Mouse (Mus musculus) limb, embryonic 11.5 days (tissue): ENCODE data around the gene Batf3. TPM values are rescaled to one million over a fixed set of nuclear protein-coding genes. Genes with fewer than 3 reads are reported as not detected.
A peak's percentile ranks its signal among the peaks of the same experiment; 100 is the strongest.

Source experiments
- ATAC-seq: fragments of 200-750 bp; cut with Nextera tagmentation; 2 replicates; pipeline ENCODE4 v1.8.0; 2017; ENCODE audit warnings: low read depth; ENCODE audit not compliant: insufficient number of reproducible peaks, low FRiP score, low TSS enrichment
- DNase-seq: peaks from one replicate; pipeline ENCODE4 v3.0.0-alpha.2; 2015; ENCODE audit warnings: low spot score
- H3K27ac ChIP-seq: fragments of 300-500 bp; sonication (generic); replicated peaks from 2 replicates; pipeline ENCODE4 v1.5.1; 2014; ENCODE audit warnings: low read depth, mild to moderate bottlenecking, low read length
- H3K27me3 ChIP-seq: fragments of 300-500 bp; sonication (generic); 2 replicates; pipeline ENCODE4 v1.6.1; 2014; ENCODE audit warnings: mild to moderate bottlenecking, low read length, mixed read lengths; ENCODE audit not compliant: control insufficient read depth, insufficient read depth
- H3K36me3 ChIP-seq: fragments of 300-500 bp; sonication (generic); 2 replicates; pipeline ENCODE4 v1.6.1; 2014; ENCODE audit warnings: mild to moderate bottlenecking, low read length, moderate library complexity, mixed read lengths; ENCODE audit not compliant: control insufficient read depth, insufficient read depth
- H3K4me1 ChIP-seq: fragments of 300-500 bp; sonication (generic); 2 replicates; pipeline ENCODE4 v1.6.1; 2014; ENCODE audit warnings: low read length, mixed read lengths; ENCODE audit not compliant: control insufficient read depth, insufficient read depth
- H3K4me2 ChIP-seq: fragments of 300-500 bp; sonication (generic); 2 replicates; pipeline ENCODE4 v1.6.1; 2014; ENCODE audit warnings: low read depth, mild to moderate bottlenecking, moderate library complexity; ENCODE audit not compliant: severe bottlenecking
- H3K4me3 ChIP-seq: fragments of 300-500 bp; sonication (generic); 2 replicates; pipeline ENCODE4 v1.5.1; 2014; ENCODE audit warnings: low read depth, low read length
- H3K9ac ChIP-seq: fragments of 300-500 bp; sonication (generic); 2 replicates; pipeline ENCODE4 v1.6.1; 2014; ENCODE audit warnings: mild to moderate bottlenecking, low read length
- H3K9me3 ChIP-seq: fragments of 300-500 bp; sonication (generic); 2 replicates; pipeline ENCODE4 v1.6.1; 2016; ENCODE audit warnings: low read length; ENCODE audit not compliant: control insufficient read depth
- WGBS: fragments of 180-500 bp; shearing (Covaris S2); extraction: QIAGEN DNeasy Blood & Tissue Kit; methylation state at CpG from one replicate; pipeline ENCODE4 v1.1.7; 2014; 5-methylcytosine and 5-hydroxymethylcytosine counted together
- polyA plus RNA-seq: library from polyadenylated mRNA; unstranded; fragments of >200 nt; fragmentation: Nextera tagmentation; extraction: Ambion mirVana; gene quantifications from 2 replicates; pipeline ENCODE4 v1.2.1, GENCODE M21; 2014

Batf3 gene
- polyA plus RNA-seq, 1 experiment from 2014 or later = 9.4 TPM

DNA sequence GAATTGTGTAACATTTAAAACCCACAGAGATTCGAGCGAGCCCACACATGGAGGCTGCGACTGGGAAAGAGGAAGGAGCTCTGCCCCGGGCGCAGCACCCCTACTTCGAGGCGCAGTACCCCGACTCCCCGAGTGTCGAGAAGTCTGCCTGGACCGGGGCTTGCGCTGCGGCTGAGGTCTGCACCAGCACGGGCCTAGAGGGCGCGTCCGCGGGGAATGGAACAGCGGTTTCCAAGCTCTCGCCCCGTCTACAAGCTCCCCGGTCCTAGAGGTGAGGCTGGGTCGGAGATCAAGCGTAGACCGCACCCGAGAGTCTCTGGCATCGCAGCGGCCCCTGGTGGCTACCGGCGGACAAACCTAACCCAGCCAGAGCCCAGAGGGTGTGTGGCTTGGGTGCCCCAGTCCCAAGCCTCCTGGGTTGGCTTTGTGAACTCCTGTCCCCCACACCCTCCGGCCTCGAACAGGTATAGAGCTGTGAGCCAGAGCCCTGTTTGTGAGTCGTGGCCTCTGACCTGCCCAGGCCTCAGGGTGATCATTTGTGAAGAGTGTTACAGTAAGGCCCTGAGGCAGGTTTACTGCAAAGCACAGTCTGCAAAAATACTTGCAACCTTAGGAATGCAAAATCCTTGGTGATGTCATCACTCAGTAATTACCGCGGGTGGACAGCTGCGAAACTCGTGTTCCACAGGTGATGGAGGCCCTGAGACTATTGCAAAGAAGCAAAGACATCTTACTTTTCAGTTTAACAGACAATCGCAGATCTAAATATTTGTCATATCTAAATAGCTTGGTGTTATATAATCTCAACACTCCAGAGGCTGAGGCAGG lies 28.4 kb downstream of the Batf3 start:
- peak; percentile 84 for DNase-seq
- H3K4me1 ChIP-seq = no peaks in the 10 kb centered on the region
- H3K9me3 ChIP-seq = no peaks in the 10 kb centered on the region; the same call in 1 of the 2 replicates
- H3K27ac ChIP-seq = no peak overlapping the region
- H3K4me2 ChIP-seq = peak overlapping the region; percentile 50
- H3K36me3 ChIP-seq = no peaks in the 10 kb centered on the region
- H3K9ac ChIP-seq = peak overlapping the region; percentile 43; the same call in 1 of the 2 replicates
- 16% methylated on average over 38 of the region's 38 CpGs for WGBS
- peak; percentile 76 for ATAC-seq
- peak overlapping the region; percentile 20 for H3K4me3 ChIP-seq
- H3K27me3 ChIP-seq = peaks cover 6% of the 10 kb centered on the region; the same call in 1 of the 2 replicates

DNA sequence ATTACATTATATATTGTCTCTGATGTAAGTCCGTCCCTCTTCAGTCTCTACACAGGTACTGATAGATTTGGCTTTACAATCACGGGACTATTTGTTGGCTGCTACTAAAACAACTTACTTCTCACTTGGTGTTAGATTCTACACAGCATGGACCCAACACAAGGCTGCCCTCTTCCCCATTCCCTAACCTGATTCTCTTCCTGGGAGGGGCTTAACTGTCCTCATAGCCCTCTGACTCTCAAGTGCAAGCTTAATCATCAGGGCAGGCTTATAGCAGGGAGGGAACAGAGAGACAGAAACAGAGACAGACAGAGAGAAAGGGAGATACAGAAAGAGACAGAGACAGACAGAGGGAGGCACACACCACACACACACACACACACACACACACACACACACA lies 34.0 kb downstream of the Batf3 start:
- DNase-seq (no peak), ATAC-seq (no peak)
- H3K4me2 ChIP-seq = no peak overlapping the region
- H3K27me3 ChIP-seq = no peaks in the 10 kb centered on the region
- no peak overlapping the region for H3K4me3 ChIP-seq
- H3K9ac ChIP-seq = no peak overlapping the region
- H3K9me3 ChIP-seq = no peaks in the 10 kb centered on the region; the same call in 1 of the 2 replicates
- H3K27ac ChIP-seq = no peak overlapping the region
- H3K4me1 ChIP-seq = no peaks in the 10 kb centered on the region
- H3K36me3 ChIP-seq = no peaks in the 10 kb centered on the region
- 84% methylated on average over 2 of the region's 2 CpGs for WGBS

DNA sequence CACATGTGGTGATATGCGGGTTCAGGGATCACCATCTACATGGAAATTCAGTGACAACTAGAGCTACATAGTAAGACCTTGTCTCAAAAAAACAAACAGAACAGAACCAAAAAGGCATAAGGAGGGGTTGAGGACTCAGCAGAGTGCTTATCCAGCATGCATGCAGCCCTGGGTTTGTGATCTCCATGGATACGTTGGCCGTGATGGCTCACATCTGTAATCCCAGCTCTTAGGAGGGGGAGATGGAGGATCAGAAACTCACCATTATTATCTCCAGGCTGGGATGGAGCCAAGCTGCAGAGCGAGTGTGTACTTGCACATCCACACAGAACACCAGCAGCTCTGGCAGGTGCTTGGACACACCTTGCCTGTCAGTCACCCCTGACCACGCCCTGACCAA lies 34.6 kb downstream of the Batf3 start:
- DNase-seq = no peak
- no peak for ATAC-seq
- no peaks in the 10 kb centered on the region for H3K27me3 ChIP-seq
- H3K27ac ChIP-seq = no peak overlapping the region; the same call in 1 of the 2 replicates
- H3K9ac ChIP-seq = no peak overlapping the region
- no peak overlapping the region for H3K4me2 ChIP-seq
- H3K4me1 ChIP-seq = no peaks in the 10 kb centered on the region
- no peak overlapping the region for H3K4me3 ChIP-seq
- no peaks in the 10 kb centered on the region; the same call in 1 of the 2 replicates for H3K9me3 ChIP-seq
- WGBS = 85% methylated on average over 5 of the region's 5 CpGs
- H3K36me3 ChIP-seq = no peaks in the 10 kb centered on the region

DNA sequence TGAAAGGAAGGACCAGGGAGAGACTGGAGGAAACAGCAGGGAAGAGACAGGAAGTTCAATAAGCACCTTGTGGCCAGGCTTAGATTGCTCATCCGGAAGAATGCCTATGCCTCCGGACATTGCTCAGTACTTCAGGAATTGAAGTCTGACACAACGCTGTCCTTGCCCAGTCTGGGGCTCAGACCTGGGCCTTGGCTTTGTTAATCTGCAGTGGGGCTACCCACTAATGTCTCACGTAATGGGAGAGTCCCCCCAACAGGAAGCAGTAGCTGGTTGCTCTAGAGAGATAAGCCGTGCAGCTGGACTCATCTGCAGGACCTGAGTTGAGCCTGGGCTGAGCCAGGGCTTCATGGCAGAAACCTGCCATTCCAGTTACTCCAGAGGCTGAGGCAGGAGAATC lies 35.3 kb downstream of the Batf3 start:
- DNase-seq (no peak), ATAC-seq (no peak)
- Histone ChIP-seq H3K4me3 (no peak overlapping the region), H3K36me3 (no peaks in the 10 kb centered on the region), H3K9me3 (no peaks in the 10 kb centered on the region; the same call in 1 of the 2 replicates), H3K27me3 (no peaks in the 10 kb centered on the region), H3K9ac (no peak overlapping the region), H3K4me1 (no peaks in the 10 kb centered on the region), H3K27ac (no peak overlapping the region), H3K4me2 (no peak overlapping the region)
- 83% methylated on average over 5 of the region's 5 CpGs for WGBS

DNA sequence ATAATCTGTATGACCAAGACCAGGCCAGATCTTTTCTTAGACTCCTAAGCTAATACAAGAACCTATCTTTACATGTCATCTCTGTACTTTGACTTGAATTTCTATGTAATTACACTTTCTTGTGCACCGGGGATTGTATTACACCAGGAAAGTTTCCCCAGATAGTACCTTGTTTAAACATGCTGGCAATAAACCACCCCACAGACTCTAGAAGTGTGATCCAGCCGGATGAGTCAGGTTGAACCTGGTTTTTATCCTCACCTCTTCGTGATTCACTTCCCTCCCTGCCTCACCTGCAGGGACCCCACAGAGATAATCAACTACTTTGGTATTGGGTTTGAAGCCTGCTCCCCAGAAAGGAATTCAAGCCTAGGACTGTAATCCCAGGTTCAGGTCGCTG lies 37.8 kb downstream of the Batf3 start:
- H3K9me3 ChIP-seq = no peaks in the 10 kb centered on the region
- DNase-seq (no peak), ATAC-seq (no peak)
- 50% methylated on average over 4 of the region's 4 CpGs for WGBS
- H3K4me3 ChIP-seq = no peak overlapping the region
- no peaks in the 10 kb centered on the region for H3K27me3 ChIP-seq
- no peak overlapping the region for H3K27ac ChIP-seq
- no peak overlapping the region for H3K9ac ChIP-seq
- H3K36me3 ChIP-seq = no peaks in the 10 kb centered on the region
- H3K4me2 ChIP-seq = no peak overlapping the region
- no peaks in the 10 kb centered on the region for H3K4me1 ChIP-seq

DNA sequence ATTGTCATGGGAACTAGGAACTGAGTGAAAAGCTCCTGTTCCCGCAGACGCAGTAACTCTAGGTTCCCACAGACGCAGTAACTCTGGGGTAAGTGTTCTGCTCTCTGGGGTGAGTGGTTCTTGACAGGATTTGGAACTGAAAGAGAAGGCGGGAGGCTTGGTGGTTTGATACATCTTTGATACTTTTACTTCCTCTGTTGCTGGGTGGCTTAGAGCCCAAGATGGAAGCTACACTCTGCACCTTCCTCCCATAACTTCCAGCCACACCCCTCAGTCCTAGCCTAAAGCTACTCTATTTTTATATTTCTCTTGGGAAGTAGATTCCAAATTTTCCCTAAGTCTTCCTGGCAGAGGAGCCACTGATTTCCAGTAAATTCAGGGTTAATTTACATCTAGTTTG lies 40.8 kb downstream of the Batf3 start:
- ATAC-seq = no peak
- Histone ChIP-seq H3K27me3 (no peaks in the 10 kb centered on the region), H3K9ac (no peak overlapping the region), H3K4me2 (no peak overlapping the region), H3K4me3 (no peak overlapping the region), H3K27ac (no peak overlapping the region), H3K36me3 (no peaks in the 10 kb centered on the region), H3K9me3 (no peaks in the 10 kb centered on the region), H3K4me1 (no peaks in the 10 kb centered on the region)
- no peak for DNase-seq
- 94% methylated on average over 4 of the region's 4 CpGs for WGBS

DNA sequence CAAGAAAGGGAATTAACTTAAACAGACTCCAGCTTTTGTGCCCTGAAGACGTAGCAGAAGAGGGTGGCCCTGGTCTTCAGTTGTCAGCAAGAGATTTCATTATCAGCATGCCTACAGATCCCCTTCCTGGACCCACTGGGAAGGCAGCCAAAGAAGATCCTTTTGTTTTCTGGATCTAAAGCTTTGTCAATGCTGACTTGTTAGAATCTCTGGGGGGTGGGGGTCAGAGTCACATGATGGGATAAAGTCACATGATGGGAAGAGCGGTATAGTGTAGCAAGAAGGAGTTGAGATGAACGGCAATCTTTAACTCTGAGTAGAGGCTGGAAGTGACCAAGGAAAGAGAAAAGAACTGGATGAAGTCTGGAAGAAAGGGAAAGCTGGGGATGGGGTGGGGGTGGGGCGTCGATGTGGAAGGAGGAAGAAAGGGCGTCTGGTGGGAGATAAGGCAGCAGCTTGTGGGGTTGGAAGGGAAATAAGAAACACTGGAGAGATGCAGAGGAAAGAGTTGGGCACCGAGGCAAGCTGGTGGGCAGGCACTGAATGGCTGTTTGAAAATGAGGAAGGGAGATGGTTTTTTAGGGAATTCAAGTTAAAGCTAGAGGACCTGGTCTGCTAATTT lies 41.3 kb downstream of the Batf3 start:
- no peaks in the 10 kb centered on the region for H3K9me3 ChIP-seq
- no peak for ATAC-seq
- no peak overlapping the region for H3K9ac ChIP-seq
- no peaks in the 10 kb centered on the region for H3K27me3 ChIP-seq
- no peak overlapping the region for H3K27ac ChIP-seq
- no peak for DNase-seq
- H3K4me3 ChIP-seq = no peak overlapping the region
- H3K4me2 ChIP-seq = no peak overlapping the region
- WGBS = 72% methylated on average over 7 of the region's 7 CpGs
- no peaks in the 10 kb centered on the region for H3K4me1 ChIP-seq
- no peaks in the 10 kb centered on the region for H3K36me3 ChIP-seq

DNA sequence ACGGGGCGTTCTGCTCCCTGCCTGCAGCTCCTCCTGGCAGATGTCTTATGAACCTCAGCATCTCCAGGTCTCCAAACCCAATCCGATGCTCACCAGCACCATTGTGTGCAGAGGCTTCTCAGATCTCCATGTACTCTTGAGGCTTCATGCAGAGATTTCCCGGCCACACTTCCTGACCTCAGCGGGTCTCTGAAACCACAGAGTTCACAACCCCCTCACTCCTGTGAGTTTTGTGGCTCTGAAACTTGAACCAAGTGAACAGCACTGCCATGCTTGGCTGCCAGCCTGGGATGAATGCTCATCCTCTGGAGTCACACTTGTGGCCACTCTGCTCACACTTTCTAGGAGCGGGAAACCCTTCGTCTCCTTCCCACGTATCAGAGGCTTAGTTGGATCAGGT lies 43.3 kb downstream of the Batf3 start:
- H3K27me3 ChIP-seq = no peaks in the 10 kb centered on the region
- no peak for DNase-seq
- H3K27ac ChIP-seq = no peak overlapping the region

More for the DNA sequence above, 43.3 kb downstream of the Batf3 start:
- no peak overlapping the region for H3K4me3 ChIP-seq
- H3K4me2 ChIP-seq = no peak overlapping the region
- H3K36me3 ChIP-seq = no peaks in the 10 kb centered on the region
- 86% methylated on average over 8 of the region's 8 CpGs for WGBS
- no peak for ATAC-seq
- H3K9ac ChIP-seq = no peak overlapping the region
- H3K9me3 ChIP-seq = no peaks in the 10 kb centered on the region
- no peaks in the 10 kb centered on the region for H3K4me1 ChIP-seq
